Comparison of ENCODE assay signal across 14 mouse cellular contexts in the genomic region with DNA sequence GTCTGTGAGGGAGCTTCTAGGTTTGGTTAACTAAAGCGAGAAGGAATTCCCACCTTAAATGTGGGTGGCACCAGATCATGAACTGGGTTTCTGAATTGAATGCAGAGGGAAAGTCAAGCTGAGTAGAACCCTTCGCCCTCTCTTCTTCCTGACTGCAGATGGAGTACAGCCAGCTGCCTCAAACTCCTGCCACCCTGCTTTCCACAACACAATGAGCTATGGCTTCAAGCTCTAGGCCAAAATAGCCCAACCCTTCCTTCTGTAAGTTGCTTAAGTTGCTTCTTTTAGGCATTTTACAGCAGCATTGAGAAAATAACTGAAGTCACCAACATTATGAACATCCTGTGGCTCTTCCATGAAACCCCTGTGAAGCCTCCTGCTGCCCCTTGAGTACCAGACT.
"Had no signal": no experiment of that assay in that cellular context is flagged by ENCODE, and none has a peak within 500 bp of the region (broad histone marks: within the 10 kb centered on the region; RNA-seq: fewer than 3 reads in every experiment).

No protein-coding gene starts in this region.

- H3K4me3 ChIP-seq: left cerebral cortex, adult 2 months; limb, embryonic 12.5 days; liver, embryonic 12.5 days; liver, embryonic 15.5 days had no signal

- DNase-seq: kidney, adult 11 months; kidney, adult 9 months; layer of hippocampus, postnatal 36 days; liver; midbrain, embryonic 14.5 days; thymus, adult 18-20 months; thymus, postnatal 36 days had no signal

- H3K4me1 ChIP-seq: liver, embryonic 12.5 days; liver, embryonic 15.5 days had no signal

- H3K27me3 ChIP-seq: limb, embryonic 12.5 days; liver, embryonic 12.5 days; liver, embryonic 15.5 days had no signal

- H3K27ac ChIP-seq: hindbrain, postnatal 0 days; left cerebral cortex, adult 2 months; limb, embryonic 12.5 days; liver, embryonic 12.5 days; liver, embryonic 15.5 days had no signal

- H3K9me3 ChIP-seq: limb, embryonic 12.5 days; liver, embryonic 12.5 days; liver, embryonic 15.5 days had no signal

- H3K9ac ChIP-seq: limb, embryonic 12.5 days; liver, embryonic 12.5 days; liver, embryonic 15.5 days had no signal

- H3K4me2 ChIP-seq: limb, embryonic 12.5 days; liver, embryonic 12.5 days; liver, embryonic 15.5 days; midbrain, embryonic 11.5 days had no signal

- H3K36me3 ChIP-seq: liver, embryonic 12.5 days; liver, embryonic 15.5 days had no signal

- ATAC-seq: hindbrain, postnatal 0 days; inflammation-experienced regulatory T-cells, adult 6 months; liver, embryonic 12.5 days had no signal
